Mouse (Mus musculus): ENCODE results near the gene Iqschfp.

- TF ChIP-seq CTCF (IDR thresholded peaks at IDR 0.05; ENCODE audit: control insufficient read depth, insufficient read depth, insufficient replicate concordance, low read depth, low read length) (no peak), POLR2A (IDR thresholded peaks at IDR 0.05; ENCODE audit: control insufficient read depth, low read depth, low read length) (no peak)
These were observed 378.2 kb downstream of the Iqschfp start for GRCm38 (mm10) chr3:68270246-68270645.
